Mouse (Mus musculus) hindbrain, embryonic 14.5 days (tissue): Measurements from ENCODE around the gene Gabrg3. TPM values are rescaled to one million over a fixed set of nuclear protein-coding genes. Genes with fewer than 3 reads are reported as not detected.
A peak's percentile ranks its signal among the peaks of the same experiment; 100 is the strongest.

Experiments used
- ATAC-seq: fragments of 200-750 bp; cut with Nextera tagmentation; 2 replicates; pipeline ENCODE4 v1.8.0; 2017; ENCODE audit warnings: moderate number of reproducible peaks, mild to moderate bottlenecking, moderate TSS enrichment, moderate library complexity; ENCODE audit not compliant: low FRiP score
- DNase-seq: peaks from one replicate; pipeline ENCODE4 v3.0.0-alpha.2; 2015; ENCODE audit warnings: low spot score
- H3K27ac ChIP-seq: fragments of 300-500 bp; sonication (generic); 2 replicates; pipeline ENCODE4 v1.5.1; 2014; ENCODE audit warnings: mild to moderate bottlenecking, moderate library complexity
- H3K27me3 ChIP-seq: fragments of 300-500 bp; sonication (generic); 2 replicates; pipeline ENCODE4 v1.6.1; 2014; ENCODE audit warnings: mild to moderate bottlenecking, low read length, mixed read lengths; ENCODE audit not compliant: control insufficient read depth, insufficient read depth
- H3K36me3 ChIP-seq: fragments of 300-500 bp; sonication (generic); replicated peaks from 2 replicates; pipeline ENCODE4 v1.6.1; 2014; ENCODE audit not compliant: control insufficient read depth, insufficient read depth
- H3K4me1 ChIP-seq: fragments of 300-500 bp; sonication (generic); replicated peaks from 2 replicates; pipeline ENCODE4 v1.6.1; 2014; ENCODE audit warnings: antibody characterized with exemption, low read length, mixed read lengths; ENCODE audit not compliant: control insufficient read depth, insufficient read depth
- H3K4me2 ChIP-seq: fragments of 300-500 bp; sonication (generic); replicated peaks from 2 replicates; pipeline ENCODE4 v1.6.1; 2014; ENCODE audit warnings: mild to moderate bottlenecking, moderate library complexity
- H3K4me3 ChIP-seq: fragments of 300-500 bp; sonication (generic); replicated peaks from 2 replicates; pipeline ENCODE4 v1.5.1; 2014; ENCODE audit warnings: mild to moderate bottlenecking, low read length
- H3K9ac ChIP-seq: fragments of 300-500 bp; sonication (generic); 2 replicates; pipeline ENCODE4 v1.6.1; 2014
- H3K9me3 ChIP-seq: fragments of 300-500 bp; sonication (generic); 2 replicates; pipeline ENCODE4 v1.6.1; 2016; ENCODE audit warnings: low read length; ENCODE audit not compliant: control insufficient read depth
- WGBS: fragments of 180-500 bp; shearing (Covaris S2); extraction: QIAGEN DNeasy Blood & Tissue Kit; methylation state at CpG from one replicate; pipeline ENCODE4 v1.1.7; 2014; 5-methylcytosine and 5-hydroxymethylcytosine counted together
- polyA plus RNA-seq: library from polyadenylated mRNA; unstranded; fragments of >200 nt; fragmentation: Nextera tagmentation; extraction: Ambion mirVana; gene quantifications from 2 replicates; pipeline ENCODE4 v1.2.1, GENCODE M21; 2014

Gabrg3 gene
- polyA plus RNA-seq, 1 experiment from 2014 or later, result 9.9 TPM

GRCm38 (mm10) chr7:57050906-57051635 lies 335.9 kb downstream of the Gabrg3 start:
- H3K36me3 ChIP-seq, result no peaks in the 10 kb centered on the region
- H3K4me2 ChIP-seq, result no peak overlapping the region
- peak; percentile 51 for DNase-seq
- H3K4me3 ChIP-seq, result no peak overlapping the region
- peak overlapping the region; percentile 59; the same call in 1 of the 2 replicates for H3K27ac ChIP-seq
- peaks cover 11% of the 10 kb centered on the region; the same call in 1 of the 2 replicates for H3K4me1 ChIP-seq
- WGBS, result 42% methylated on average over 1 of the region's 1 CpGs
- no peaks in the 10 kb centered on the region for H3K9me3 ChIP-seq
- no peaks in the 10 kb centered on the region for H3K27me3 ChIP-seq
- H3K9ac ChIP-seq, result no peak overlapping the region
- peak; percentile 84 for ATAC-seq

- DNase-seq, result peak; percentile 29
- WGBS, result 24% methylated on average over 2 of the region's 2 CpGs
Observed at GRCm38 (mm10) chr7:57037861-57038421, 349.0 kb downstream of the Gabrg3 start.

GRCm38 (mm10) chr7:57000585-57001261 lies 386.3 kb downstream of the Gabrg3 start:
- 96% methylated on average over 3 of the region's 3 CpGs for WGBS
- H3K4me2 ChIP-seq, result no peak overlapping the region
- H3K27ac ChIP-seq, result no peak overlapping the region
- no peak overlapping the region for H3K9ac ChIP-seq
- no peaks in the 10 kb centered on the region for H3K27me3 ChIP-seq
- H3K36me3 ChIP-seq, result no peaks in the 10 kb centered on the region
- DNase-seq, result no peak
- H3K4me1 ChIP-seq, result no peaks in the 10 kb centered on the region
- no peak overlapping the region for H3K4me3 ChIP-seq
- no peaks in the 10 kb centered on the region for H3K9me3 ChIP-seq
- no peak for ATAC-seq

More at GRCm38 (mm10) chr7:57037861-57038421, 349.0 kb downstream of the Gabrg3 start:
- Histone ChIP-seq H3K36me3 (no peaks in the 10 kb centered on the region), H3K4me1 (no peaks in the 10 kb centered on the region; the same call in 1 of the 2 replicates), H3K4me3 (no peak overlapping the region), H3K9me3 (no peaks in the 10 kb centered on the region), H3K9ac (no peak overlapping the region), H3K4me2 (no peak overlapping the region), H3K27ac (0 out of 2 replicates have a peak overlapping the region, but pooled peaks have one; percentile 20), H3K27me3 (no peaks in the 10 kb centered on the region)
- peak; percentile 14; the same call in 1 of the 2 replicates for ATAC-seq

GRCm38 (mm10) chr7:56997713-56998624 lies 389.0 kb downstream of the Gabrg3 start:
- Histone ChIP-seq H3K4me1 (no peaks in the 10 kb centered on the region), H3K9me3 (no peaks in the 10 kb centered on the region), H3K4me2 (no peak overlapping the region), H3K27ac (no peak overlapping the region), H3K9ac (no peak overlapping the region), H3K27me3 (no peaks in the 10 kb centered on the region), H3K36me3 (no peaks in the 10 kb centered on the region), H3K4me3 (no peak overlapping the region)
- DNase-seq (no peak), ATAC-seq (no peak)
- WGBS, result 94% methylated on average over 2 of the region's 2 CpGs

- DNase-seq (peak; percentile 67), ATAC-seq (peak; percentile 68; the same call in 1 of the 2 replicates)
- WGBS, result 70% methylated on average over 1 of the region's 2 CpGs
- H3K9me3 ChIP-seq, result no peaks in the 10 kb centered on the region
- no peak overlapping the region for H3K27ac ChIP-seq
- H3K4me1 ChIP-seq, result no peaks in the 10 kb centered on the region
- no peak overlapping the region for H3K4me2 ChIP-seq
- H3K9ac ChIP-seq, result no peak overlapping the region
- H3K27me3 ChIP-seq, result no peaks in the 10 kb centered on the region
- no peak overlapping the region for H3K4me3 ChIP-seq
- H3K36me3 ChIP-seq, result no peaks in the 10 kb centered on the region
Observed at GRCm38 (mm10) chr7:56946398-56946797, 440.6 kb downstream of the Gabrg3 start.

GRCm38 (mm10) chr7:56941606-56942005 lies 445.4 kb downstream of the Gabrg3 start:
- H3K9ac ChIP-seq, result no peak overlapping the region
- no peak overlapping the region for H3K4me3 ChIP-seq
- no peaks in the 10 kb centered on the region for H3K4me1 ChIP-seq
- H3K27me3 ChIP-seq, result no peaks in the 10 kb centered on the region
- H3K9me3 ChIP-seq, result no peaks in the 10 kb centered on the region
- DNase-seq (no peak), ATAC-seq (no peak)
- H3K36me3 ChIP-seq, result no peaks in the 10 kb centered on the region
- WGBS, result 86% methylated on average over 2 of the region's 2 CpGs
- no peak overlapping the region for H3K27ac ChIP-seq
- H3K4me2 ChIP-seq, result no peak overlapping the region

- Histone ChIP-seq H3K9ac (no peak overlapping the region), H3K27ac (no peak overlapping the region), H3K4me3 (no peak overlapping the region), H3K36me3 (no peaks in the 10 kb centered on the region), H3K4me1 (no peaks in the 10 kb centered on the region), H3K4me2 (no peak overlapping the region), H3K27me3 (no peaks in the 10 kb centered on the region), H3K9me3 (no peaks in the 10 kb centered on the region)
- no peak for DNase-seq
- 74% methylated on average over 5 of the region's 5 CpGs for WGBS
- no peak for ATAC-seq
Observed at GRCm38 (mm10) chr7:56938020-56938419, 449.0 kb downstream of the Gabrg3 start.

GRCm38 (mm10) chr7:56919499-56919898 lies 467.5 kb downstream of the Gabrg3 start:
- H3K27ac ChIP-seq, result no peak overlapping the region
- H3K9me3 ChIP-seq, result no peaks in the 10 kb centered on the region
- ATAC-seq, result 0 out of 2 replicates have a peak, but pooled peaks have one; percentile 17
- no peak overlapping the region for H3K4me2 ChIP-seq
- no peaks in the 10 kb centered on the region for H3K36me3 ChIP-seq
- H3K4me3 ChIP-seq, result no peak overlapping the region
- 45% methylated on average over 1 of the region's 1 CpGs for WGBS
- H3K4me1 ChIP-seq, result no peaks in the 10 kb centered on the region
- no peaks in the 10 kb centered on the region for H3K27me3 ChIP-seq
- no peak for DNase-seq
- H3K9ac ChIP-seq, result no peak overlapping the region
